Mouse (Mus musculus): ENCODE results near the gene Prkab2. TPM values are rescaled to one million over a fixed set of nuclear protein-coding genes. Genes with fewer than 3 reads are reported as not detected.
A peak's percentile ranks its signal among the peaks of the same experiment; 100 is the strongest.

The Prkab2 gene
- polyA plus RNA-seq, 1 experiment, result 26.6 TPM

GRCm38 (mm10) chr3:97653781-97654180 lies 4.2 kb upstream of the Prkab2 start:
- 93% methylated on average over 5 of the region's 5 CpGs for WGBS
- TF ChIP-seq CTCF (IDR thresholded peaks at IDR 0.05; ENCODE audit: borderline replicate concordance, insufficient read depth, low read depth, low read length), result no peak
- TF ChIP-seq POLR2A (IDR thresholded peaks at IDR 0.05; ENCODE audit: borderline replicate concordance, insufficient read depth, low read length), result no peak
- H3K4me3 ChIP-seq (replicated peaks; ENCODE audit: insufficient read depth, low read depth, low read length), result no peak overlapping the region
- no peaks in the 10 kb centered on the region for H3K27me3 ChIP-seq (ENCODE audit: control insufficient read depth, insufficient read depth, low read length)
- DNase-seq, result no peak
- no peak overlapping the region for H3K27ac ChIP-seq (ENCODE audit: insufficient read depth, low read length)
- no peaks in the 10 kb centered on the region for H3K4me1 ChIP-seq (ENCODE audit: control insufficient read depth, insufficient read depth, low read length)

- Histone ChIP-seq H3K27ac (ENCODE audit: insufficient read depth, low read length) (no peak overlapping the region), H3K4me1 (ENCODE audit: control insufficient read depth, insufficient read depth, low read length) (no peaks in the 10 kb centered on the region; the same call in 1 of the 2 replicates), H3K4me3 (replicated peaks; ENCODE audit: insufficient read depth, low read depth, low read length) (no peak overlapping the region), H3K27me3 (ENCODE audit: control insufficient read depth, insufficient read depth, low read length) (no peaks in the 10 kb centered on the region)
- 83% methylated on average over 8 of the region's 8 CpGs for WGBS
- DNase-seq, result no peak
- TF ChIP-seq POLR2A (IDR thresholded peaks at IDR 0.05; ENCODE audit: borderline replicate concordance, insufficient read depth, low read length), result no peak
- peak; percentile 22; the same call in 1 of the 2 replicates for TF ChIP-seq CTCF (IDR thresholded peaks at IDR 0.05; ENCODE audit: borderline replicate concordance, insufficient read depth, low read depth, low read length)
Observed at GRCm38 (mm10) chr3:97654901-97655300, 3.1 kb upstream of the Prkab2 start.

- Histone ChIP-seq H3K27ac (ENCODE audit: insufficient read depth, low read length) (peak overlapping the region; percentile 80), H3K27me3 (ENCODE audit: control insufficient read depth, insufficient read depth, low read length) (no peaks in the 10 kb centered on the region), H3K4me1 (ENCODE audit: control insufficient read depth, insufficient read depth, low read length) (no peaks in the 10 kb centered on the region; the same call in 1 of the 2 replicates), H3K4me3 (replicated peaks; ENCODE audit: insufficient read depth, low read depth, low read length) (peak overlapping the region; percentile 98)
- peak in 1 of 2 experiments; percentile 41 for DNase-seq
- WGBS, result 1% methylated on average over 45 of the region's 50 CpGs
- TF ChIP-seq CTCF (IDR thresholded peaks at IDR 0.05; ENCODE audit: borderline replicate concordance, insufficient read depth, low read depth, low read length) (no peak), POLR2A (IDR thresholded peaks at IDR 0.05; ENCODE audit: borderline replicate concordance, insufficient read depth, low read length) (no peak)
Observed at GRCm38 (mm10) chr3:97658426-97659193, 617 bp downstream of the Prkab2 start.

- H3K27me3 ChIP-seq (ENCODE audit: control insufficient read depth, insufficient read depth, low read length), result no peaks in the 10 kb centered on the region
- no peaks in the 10 kb centered on the region; the same call in 1 of the 2 replicates for H3K4me1 ChIP-seq (ENCODE audit: control insufficient read depth, insufficient read depth, low read length)
- WGBS, result 83% methylated on average over 7 of the region's 7 CpGs
- peak in 1 of 2 experiments; percentile 15 for DNase-seq
- H3K4me3 ChIP-seq (replicated peaks; ENCODE audit: insufficient read depth, low read depth, low read length), result no peak overlapping the region
- no peak overlapping the region for H3K27ac ChIP-seq (ENCODE audit: insufficient read depth, low read length)
- TF ChIP-seq CTCF (IDR thresholded peaks at IDR 0.05; ENCODE audit: borderline replicate concordance, insufficient read depth, low read depth, low read length) (no peak), POLR2A (IDR thresholded peaks at IDR 0.05; ENCODE audit: borderline replicate concordance, insufficient read depth, low read length) (no peak)
Observed at GRCm38 (mm10) chr3:97659746-97660145, 1.8 kb downstream of the Prkab2 start.

GRCm38 (mm10) chr3:97661206-97661605 lies 3.2 kb downstream of the Prkab2 start:
- 76% methylated on average over 8 of the region's 8 CpGs for WGBS
- no peak for TF ChIP-seq POLR2A (IDR thresholded peaks at IDR 0.05; ENCODE audit: borderline replicate concordance, insufficient read depth, low read length)
- no peak for TF ChIP-seq CTCF (IDR thresholded peaks at IDR 0.05; ENCODE audit: borderline replicate concordance, insufficient read depth, low read depth, low read length)
- no peak for DNase-seq
- H3K4me1 ChIP-seq (ENCODE audit: control insufficient read depth, insufficient read depth, low read length), result no peaks in the 10 kb centered on the region; the same call in 1 of the 2 replicates
- no peak overlapping the region for H3K27ac ChIP-seq (ENCODE audit: insufficient read depth, low read length)
- H3K27me3 ChIP-seq (ENCODE audit: control insufficient read depth, insufficient read depth, low read length), result no peaks in the 10 kb centered on the region
- H3K4me3 ChIP-seq (replicated peaks; ENCODE audit: insufficient read depth, low read depth, low read length), result no peak overlapping the region

- 93% methylated on average over 9 of the region's 9 CpGs for WGBS
- H3K4me3 ChIP-seq (replicated peaks; ENCODE audit: insufficient read depth, low read depth, low read length), result no peak overlapping the region
- no peak for DNase-seq
- H3K4me1 ChIP-seq (ENCODE audit: control insufficient read depth, insufficient read depth, low read length), result no peaks in the 10 kb centered on the region
- H3K27me3 ChIP-seq (ENCODE audit: control insufficient read depth, insufficient read depth, low read length), result no peaks in the 10 kb centered on the region
- H3K27ac ChIP-seq (ENCODE audit: insufficient read depth, low read length), result no peak overlapping the region
- TF ChIP-seq CTCF (IDR thresholded peaks at IDR 0.05; ENCODE audit: borderline replicate concordance, insufficient read depth, low read depth, low read length), result no peak
- TF ChIP-seq POLR2A (IDR thresholded peaks at IDR 0.05; ENCODE audit: borderline replicate concordance, insufficient read depth, low read length), result no peak
Observed at GRCm38 (mm10) chr3:97665525-97665924, 7.5 kb downstream of the Prkab2 start.

GRCm38 (mm10) chr3:97666154-97666553 lies 8.2 kb downstream of the Prkab2 start:
- H3K4me1 ChIP-seq (ENCODE audit: control insufficient read depth, insufficient read depth, low read length), result no peaks in the 10 kb centered on the region
- H3K27me3 ChIP-seq (ENCODE audit: control insufficient read depth, insufficient read depth, low read length), result no peaks in the 10 kb centered on the region
- no peak for TF ChIP-seq CTCF (IDR thresholded peaks at IDR 0.05; ENCODE audit: borderline replicate concordance, insufficient read depth, low read depth, low read length)
- no peak for TF ChIP-seq POLR2A (IDR thresholded peaks at IDR 0.05; ENCODE audit: borderline replicate concordance, insufficient read depth, low read length)
- H3K27ac ChIP-seq (ENCODE audit: insufficient read depth, low read length), result no peak overlapping the region
- WGBS, result 65% methylated on average over 8 of the region's 8 CpGs
- DNase-seq, result no peak
- no peak overlapping the region for H3K4me3 ChIP-seq (replicated peaks; ENCODE audit: insufficient read depth, low read depth, low read length)

GRCm38 (mm10) chr3:97667093-97667675 lies 9.2 kb downstream of the Prkab2 start:
- no peak for DNase-seq
- Histone ChIP-seq H3K4me1 (ENCODE audit: control insufficient read depth, insufficient read depth, low read length) (no peaks in the 10 kb centered on the region), H3K27ac (ENCODE audit: insufficient read depth, low read length) (no peak overlapping the region), H3K4me3 (replicated peaks; ENCODE audit: insufficient read depth, low read depth, low read length) (no peak overlapping the region), H3K27me3 (ENCODE audit: control insufficient read depth, insufficient read depth, low read length) (no peaks in the 10 kb centered on the region)
- 92% methylated on average over 14 of the region's 14 CpGs for WGBS
- TF ChIP-seq CTCF (IDR thresholded peaks at IDR 0.05; ENCODE audit: borderline replicate concordance, insufficient read depth, low read depth, low read length), result no peak
- TF ChIP-seq POLR2A (IDR thresholded peaks at IDR 0.05; ENCODE audit: borderline replicate concordance, insufficient read depth, low read length), result no peak
